ENCODE assay signal across 8 mouse cellular contexts in the genomic region with DNA sequence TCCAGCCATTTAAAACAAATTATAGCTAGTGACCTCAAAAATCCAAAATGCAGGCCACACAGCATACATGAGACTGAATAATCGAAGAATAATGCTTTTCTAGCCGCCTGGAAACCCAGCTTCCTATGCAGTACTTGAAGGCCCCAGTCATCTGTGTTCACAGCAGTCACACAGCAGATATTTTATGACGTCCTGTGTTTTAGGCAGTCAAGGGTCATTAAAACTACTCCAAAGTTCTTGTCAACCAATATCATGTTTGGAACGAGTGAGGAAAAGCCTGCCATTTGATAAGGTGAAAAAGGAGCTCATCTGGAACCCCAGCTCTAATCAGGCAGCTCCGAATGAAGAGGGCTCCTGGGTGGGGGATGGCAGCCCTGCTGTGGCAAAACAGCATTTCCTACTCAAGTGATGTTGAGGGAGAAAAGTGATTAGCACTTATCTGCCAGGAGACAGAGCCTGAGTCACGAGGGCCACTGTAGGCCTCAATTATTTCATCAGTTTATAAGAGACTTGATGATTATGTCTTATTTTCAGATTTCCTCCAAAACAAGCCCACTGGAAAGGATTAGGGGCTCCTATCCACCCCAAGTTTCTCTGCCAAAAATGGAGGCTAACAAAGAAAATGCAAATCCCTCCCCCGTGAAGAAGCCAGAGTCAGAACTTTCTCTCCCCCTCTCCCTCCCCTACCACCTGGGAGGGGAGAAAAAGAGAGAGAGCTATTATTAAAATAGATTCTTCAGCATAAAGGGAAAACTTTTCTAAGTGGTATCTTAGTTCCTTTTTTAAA. TPM values are rescaled to one million over a fixed set of nuclear protein-coding genes. Genes with fewer than 3 reads are reported as not detected.
DNase-seq lines count a peak whose midpoint lies in the region; ATAC-seq and TF ChIP-seq lines count a peak whose summit lies in the region.

No protein-coding gene starts in this region.

- TF ChIP-seq EP300 in MEL (IDR thresholded peaks at IDR 0.05; ENCODE audit: low read depth in 1 of 2, low read length in 2 of 2) = peak; percentile 92 to 96
- no peak for TF ChIP-seq EP300 in heart, postnatal 0 days (IDR thresholded peaks at IDR 0.05; ENCODE audit: low read depth)
- peak; percentile 76 for TF ChIP-seq EP300 in liver, postnatal 0 days (IDR thresholded peaks at IDR 0.05; ENCODE audit: low read depth)

- DNase-seq in heart, adult 11 months = no peak
- peak; percentile 93 for DNase-seq in MEL (ENCODE audit: low read depth, low spot score)
- DNase-seq in heart, postnatal 0 days (ENCODE audit: low spot score) = no peak
- DNase-seq in liver, postnatal 0 days = no peak
- no peak for DNase-seq in ovary, postnatal 36 days (ENCODE audit: low spot score)
- DNase-seq in spleen, postnatal 14 days (ENCODE audit: low spot score in 2 of 2) = no peak

- H3K4me2 ChIP-seq in heart, embryonic 15.5 days = peak overlapping the region; percentile 70
- peak overlapping the region; percentile 80 for H3K4me2 ChIP-seq in heart, postnatal 0 days (ENCODE audit: low read depth, low read length)
- peak overlapping the region; percentile 73 for H3K4me2 ChIP-seq in liver, postnatal 0 days (ENCODE audit: low read depth, low read length)

- peaks cover 55% of the 10 kb centered on the region for H3K4me1 ChIP-seq in heart, embryonic 15.5 days (replicated peaks)
- peaks cover 26 to 28% of the 10 kb centered on the region in 2 experiments for H3K4me1 ChIP-seq in MEL (ENCODE audit: control insufficient read depth in 1 of 2, insufficient read depth in 2 of 2, low read length in 2 of 2)
- H3K4me1 ChIP-seq in heart, postnatal 0 days (ENCODE audit: control insufficient read depth, insufficient read depth) = peaks cover 42% of the 10 kb centered on the region
- H3K4me1 ChIP-seq in liver, postnatal 0 days (ENCODE audit: insufficient read depth) = peaks cover 50% of the 10 kb centered on the region

- no peaks in the 10 kb centered on the region for H3K9me3 ChIP-seq in heart, embryonic 15.5 days (replicated peaks)
- no peaks in the 10 kb centered on the region for H3K9me3 ChIP-seq in MEL (replicated peaks; ENCODE audit: insufficient read depth, low read length)
- H3K9me3 ChIP-seq in heart, postnatal 0 days (replicated peaks; ENCODE audit: control insufficient read depth, low read length) = no peaks in the 10 kb centered on the region
- no peaks in the 10 kb centered on the region for H3K9me3 ChIP-seq in liver, postnatal 0 days (ENCODE audit: low read length)

- no peak overlapping the region for H3K9ac ChIP-seq in heart, embryonic 15.5 days
- peak overlapping the region; percentile 76 for H3K9ac ChIP-seq in MEL (ENCODE audit: control insufficient read depth, low read depth, low read length, poor library complexity, severe bottlenecking)
- peak overlapping the region; percentile 27; the same call in 1 of the 2 replicates for H3K9ac ChIP-seq in heart, postnatal 0 days (replicated peaks; ENCODE audit: low read depth, low read length)
- H3K9ac ChIP-seq in liver, postnatal 0 days (replicated peaks) = peak overlapping the region; percentile 47

- no peaks in the 10 kb centered on the region for H3K27me3 ChIP-seq in heart, embryonic 15.5 days
- H3K27me3 ChIP-seq in MEL (ENCODE audit: control insufficient read depth in 1 of 2, insufficient read depth in 2 of 2, low read length in 2 of 2) = no peaks in the 10 kb centered on the region
- H3K27me3 ChIP-seq in heart, postnatal 0 days (ENCODE audit: control insufficient read depth, insufficient read depth, low read length) = no peaks in the 10 kb centered on the region
- no peaks in the 10 kb centered on the region for H3K27me3 ChIP-seq in liver, postnatal 0 days (ENCODE audit: insufficient read depth, low read length)

- no peak for ATAC-seq in heart, embryonic 15.5 days (replicated peaks; ENCODE audit: insufficient number of reproducible peaks, insufficient read depth, low FRiP score, low read depth)
- ATAC-seq in heart, postnatal 0 days (ENCODE audit: insufficient read depth, low read depth) = no peak
- ATAC-seq in liver, postnatal 0 days = no peak
- no peak for ATAC-seq in activated CD4-positive, CD25-positive, alpha-beta regulatory T cell, adult 4 months

- 14% methylated on average over 7 of the region's 7 CpGs for whole genome bisulfite sequencing in heart, embryonic 15.5 days
- 19% methylated on average over 7 of the region's 7 CpGs for WGBS in heart, postnatal 0 days
- 22% methylated on average over 7 of the region's 7 CpGs for WGBS in liver, postnatal 0 days (ENCODE audit: insufficient replicate concordance)

- TF ChIP-seq POLR2A in MEL (IDR thresholded peaks at IDR 0.05; ENCODE audit: control insufficient read depth in 1 of 2, insufficient read depth in 1 of 2, low read depth in 1 of 2, low read length in 2 of 2, poor library complexity in 1 of 2) = no peak

- no peak for TF ChIP-seq CTCF in MEL (IDR thresholded peaks at IDR 0.05 in 2 of 3, conservative IDR thresholded peaks at IDR 0.05 in 1 of 3; ENCODE audit: control insufficient read depth in 1 of 3, insufficient read depth in 1 of 3, low read depth in 2 of 3, low read length in 3 of 3, poor library complexity in 1 of 3, severe bottlenecking in 1 of 3)
- TF ChIP-seq CTCF in heart, postnatal 0 days (IDR thresholded peaks at IDR 0.05; ENCODE audit: low read depth) = no peak
- TF ChIP-seq CTCF in liver, postnatal 0 days (IDR thresholded peaks at IDR 0.05; ENCODE audit: low read depth) = no peak

- peak overlapping the region; percentile 97 for H3K27ac ChIP-seq in heart, embryonic 15.5 days
- peak overlapping the region; percentile 96 for H3K27ac ChIP-seq in MEL (ENCODE audit: control insufficient read depth, low read depth, low read length)
- peak overlapping the region; percentile 98 for H3K27ac ChIP-seq in heart, postnatal 0 days (ENCODE audit: low read depth)
- peak overlapping the region; percentile 90 for H3K27ac ChIP-seq in liver, postnatal 0 days (ENCODE audit: low read depth)

- no peaks in the 10 kb centered on the region for H3K36me3 ChIP-seq in heart, embryonic 15.5 days
- peaks cover 2 to 44% of the 10 kb centered on the region in 2 experiments; a peak in 2 of 4 replicates for H3K36me3 ChIP-seq in MEL (ENCODE audit: control insufficient read depth in 1 of 2, insufficient read depth in 2 of 2, low read length in 2 of 2)
- H3K36me3 ChIP-seq in heart, postnatal 0 days (replicated peaks; ENCODE audit: control insufficient read depth, insufficient read depth, low read length) = 0 out of 2 replicates have a peak, but pooled peaks cover 4% of the 10 kb centered on the region
- H3K36me3 ChIP-seq in liver, postnatal 0 days (replicated peaks; ENCODE audit: insufficient read depth, low read length) = peaks cover 5% of the 10 kb centered on the region; the same call in 1 of the 2 replicates

- H3K79me2 ChIP-seq in MEL (ENCODE audit: control insufficient read depth, insufficient read depth, low read length, poor library complexity) = peaks cover 54% of the 10 kb centered on the region

- no peak for TF ChIP-seq RAD21 in MEL (IDR thresholded peaks at IDR 0.05; ENCODE audit: low read depth, low read length)

- H3K4me3 ChIP-seq in heart, embryonic 15.5 days = peak overlapping the region; percentile 96
- no peak overlapping the region for H3K4me3 ChIP-seq in MEL (ENCODE audit: control insufficient read depth in 1 of 2, insufficient read depth in 1 of 2, low read depth in 2 of 2, low read length in 2 of 2)
- no peak overlapping the region; the same call in 1 of the 2 replicates for H3K4me3 ChIP-seq in heart, postnatal 0 days (ENCODE audit: low read depth, low read length)
- H3K4me3 ChIP-seq in liver, postnatal 0 days (ENCODE audit: low read depth, low read length) = peak overlapping the region; percentile 97

TF ChIP-seq in MEL, 35 proteins besides CTCF, POLR2A, EP300 and RAD21 (continues in another document):
- peak; percentile 65; the same call in 1 of the 2 replicates for TF ChIP-seq TBP (IDR thresholded peaks at IDR 0.05; ENCODE audit: low read depth, low read length)
- TF ChIP-seq NRF1 (IDR thresholded peaks at IDR 0.05; ENCODE audit: insufficient read depth, low read depth, low read length, poor library complexity, severe bottlenecking) = no peak
- peak; percentile 63; the same call in 1 of the 2 replicates for TF ChIP-seq MAX (IDR thresholded peaks at IDR 0.05; ENCODE audit: low read length)
- TF ChIP-seq USF1 (IDR thresholded peaks at IDR 0.05; ENCODE audit: low read depth, low read length) = peak; percentile 90
- no peak for TF ChIP-seq POLR2AphosphoS5 (IDR thresholded peaks at IDR 0.05; ENCODE audit: borderline replicate concordance, low read depth, low read length)
- TF ChIP-seq USF2 (IDR thresholded peaks at IDR 0.05; ENCODE audit: borderline replicate concordance in 1 of 2, insufficient read depth in 1 of 2, low read depth in 1 of 2, low read length in 2 of 2) = 0 out of 4 replicates have a peak, but pooled peaks of 1 of the 2 experiments have one; percentile 33
- 0 out of 2 replicates have a peak, but pooled peaks have one; percentile 25 for TF ChIP-seq CHD1 (IDR thresholded peaks at IDR 0.05; ENCODE audit: low read depth, low read length)
- peak; percentile 98 for TF ChIP-seq BHLHE40 (IDR thresholded peaks at IDR 0.05; ENCODE audit: borderline replicate concordance, low read depth, low read length)
- no peak for TF ChIP-seq ELF1 (IDR thresholded peaks at IDR 0.05; ENCODE audit: low read depth, low read length)
- TF ChIP-seq RCOR1 (IDR thresholded peaks at IDR 0.05; ENCODE audit: low read depth, low read length) = peak; percentile 95
- no peak for TF ChIP-seq SMC3 (IDR thresholded peaks at IDR 0.05; ENCODE audit: low read depth, low read length)
- peak; percentile 72 for TF ChIP-seq SIN3A (IDR thresholded peaks at IDR 0.05; ENCODE audit: low read length)
- no peak for TF ChIP-seq E2F4 (IDR thresholded peaks at IDR 0.05; ENCODE audit: borderline replicate concordance, low read depth, low read length)
- peak; percentile 72; the same call in 1 of the 2 replicates for TF ChIP-seq MAZ (IDR thresholded peaks at IDR 0.05; ENCODE audit: low read depth, low read length)
- no peak for TF ChIP-seq GABPA (IDR thresholded peaks at IDR 0.05; ENCODE audit: low read depth, low read length)
- TF ChIP-seq MEF2A (IDR thresholded peaks at IDR 0.05; ENCODE audit: extremely low read depth, insufficient replicate concordance, low read depth, low read length, poor library complexity, severe bottlenecking) = no peak

RNA-seq across cellular contexts. Expression of gene Zfp217, which starts 19.2 kb away (rescaled TPM):
- polyA plus RNA-seq in heart, embryonic 15.5 days (2015; fragmentation: Nextera tagmentation; extraction: Ambion mirVana) = 2.7 and 3.2 TPM in 2 replicates
- 21.7 and 29.3 TPM in 2 replicates for total RNA-seq in MEL (2012; rRNA removed)
- 10 to 100 TPM; 25.5 to 34.9 TPM for polyA plus RNA-seq in MEL (2012; ENCODE audit: insufficient read depth in 1 of 2, insufficient read length in 2 of 2, low read depth in 1 of 2, low replicate concordance in 2 of 2, missing spikeins in 1 of 2)
- total RNA-seq in heart, postnatal 0 days (2014; rRNA removed; ENCODE audit: low replicate concordance) = 9.8 and 10.1 TPM in 2 replicates
- polyA plus RNA-seq in heart, postnatal 0 days (2015; fragmentation: Nextera tagmentation; extraction: Ambion mirVana) = 1.9 and 2.1 TPM in 2 replicates
- polyA plus RNA-seq in liver, postnatal 0 days (2015; fragmentation: Nextera tagmentation; extraction: Ambion mirVana) = 2.1 and 2.4 TPM in 2 replicates
- 10 to 100 TPM in 1 of 2 experiments, 1 to 10 TPM in 1; 9.1 to 10.4 TPM for polyA plus RNA-seq in activated CD4-positive, CD25-positive, alpha-beta regulatory T cell, adult 4 months (2017; shearing (Covaris generic))

Comparison
In these comparisons a context has a peak if more than half of its experiments do, and no peak if none do; other contexts are left out.
1. H3K4me3 ChIP-seq: peak in heart, embryonic 15.5 days (single experiment) and liver, postnatal 0 days (single experiment); none in MEL (0 of 2) and heart, postnatal 0 days (single experiment).
2. Peak in every context shown above with its lines, with median percentiles within 50 percentile points of each other: H3K27ac ChIP-seq and H3K4me2 ChIP-seq.